Mouse (Mus musculus): ENCODE results near the gene Gpr179. TPM values are rescaled to one million over a fixed set of nuclear protein-coding genes. Genes with fewer than 3 reads are reported as not detected.

Gpr179 gene
- total and polyA plus RNA-seq, 2 experiments from 2014 or later, result 0.61 to 1.8 TPM

- ATAC-seq (peak; percentile 87), DNase-seq (ENCODE audit: low spot score) (peak; percentile 92)
- Histone ChIP-seq H3K27me3 (ENCODE audit: insufficient read depth, low read length) (no peaks in the 10 kb centered on the region), H3K9ac (replicated peaks; ENCODE audit: low read length) (peak overlapping the region; percentile 36), H3K27ac (peak overlapping the region; percentile 46; the same call in 1 of the 2 replicates), H3K4me2 (ENCODE audit: low read depth, low read length) (peak overlapping the region; percentile 66), H3K4me1 (ENCODE audit: insufficient read depth, low read length) (no peaks in the 10 kb centered on the region; the same call in 1 of the 2 replicates), H3K9me3 (ENCODE audit: low read length) (no peaks in the 10 kb centered on the region), H3K4me3 (ENCODE audit: low read length) (peak overlapping the region; percentile 28), H3K36me3 (ENCODE audit: insufficient read depth, low read length) (no peaks in the 10 kb centered on the region)
- WGBS, result under 1% methylated on average over 25 of the region's 25 CpGs
- peak; percentile 87 for TF ChIP-seq CTCF (IDR thresholded peaks at IDR 0.05; ENCODE audit: low read depth)
Observed at GRCm38 (mm10) chr11:97309911-97310571, 41.8 kb downstream of the Gpr179 start.

- H3K36me3 ChIP-seq (ENCODE audit: insufficient read depth, low read length), result no peaks in the 10 kb centered on the region
- peak overlapping the region; percentile 28 for H3K4me3 ChIP-seq (ENCODE audit: low read length)
- H3K9me3 ChIP-seq (ENCODE audit: low read length), result no peaks in the 10 kb centered on the region
- peak; percentile 44 for DNase-seq (ENCODE audit: low spot score)
- ATAC-seq, result no peak
- H3K4me2 ChIP-seq (ENCODE audit: low read depth, low read length), result peak overlapping the region; percentile 66
- H3K27me3 ChIP-seq (ENCODE audit: insufficient read depth, low read length), result no peaks in the 10 kb centered on the region
- 3% methylated on average over 9 of the region's 9 CpGs for WGBS
- TF ChIP-seq CTCF (IDR thresholded peaks at IDR 0.05; ENCODE audit: low read depth), result no peak
- H3K4me1 ChIP-seq (ENCODE audit: insufficient read depth, low read length), result no peaks in the 10 kb centered on the region; the same call in 1 of the 2 replicates
- H3K27ac ChIP-seq, result peak overlapping the region; percentile 46; the same call in 1 of the 2 replicates
- peak overlapping the region; percentile 36; the same call in 1 of the 2 replicates for H3K9ac ChIP-seq (replicated peaks; ENCODE audit: low read length)
Observed at GRCm38 (mm10) chr11:97309451-97309836, 42.4 kb downstream of the Gpr179 start.

GRCm38 (mm10) chr11:97308806-97309450 is 42.9 kb downstream of the Gpr179 start:
- Histone ChIP-seq H3K4me1 (ENCODE audit: insufficient read depth, low read length) (no peaks in the 10 kb centered on the region; the same call in 1 of the 2 replicates), H3K9me3 (ENCODE audit: low read length) (no peaks in the 10 kb centered on the region), H3K4me3 (ENCODE audit: low read length) (peak overlapping the region; percentile 28; the same call in 1 of the 2 replicates), H3K27me3 (ENCODE audit: insufficient read depth, low read length) (no peaks in the 10 kb centered on the region), H3K9ac (replicated peaks; ENCODE audit: low read length) (no peak overlapping the region; the same call in 1 of the 2 replicates), H3K4me2 (ENCODE audit: low read depth, low read length) (peak overlapping the region; percentile 66), H3K36me3 (ENCODE audit: insufficient read depth, low read length) (no peaks in the 10 kb centered on the region), H3K27ac (peak overlapping the region; percentile 46; the same call in 1 of the 2 replicates)
- TF ChIP-seq CTCF (IDR thresholded peaks at IDR 0.05; ENCODE audit: low read depth), result no peak
- no peak for DNase-seq (ENCODE audit: low spot score)
- WGBS, result 49% methylated on average over 3 of the region's 3 CpGs
- ATAC-seq, result no peak

GRCm38 (mm10) chr11:97307294-97308069 is 44.4 kb downstream of the Gpr179 start:
- Histone ChIP-seq H3K4me3 (ENCODE audit: low read length) (no peak overlapping the region), H3K4me2 (ENCODE audit: low read depth, low read length) (no peak overlapping the region), H3K36me3 (ENCODE audit: insufficient read depth, low read length) (no peaks in the 10 kb centered on the region), H3K9me3 (ENCODE audit: low read length) (no peaks in the 10 kb centered on the region), H3K9ac (replicated peaks; ENCODE audit: low read length) (no peak overlapping the region), H3K4me1 (ENCODE audit: insufficient read depth, low read length) (no peaks in the 10 kb centered on the region; the same call in 1 of the 2 replicates), H3K27ac (no peak overlapping the region), H3K27me3 (ENCODE audit: insufficient read depth, low read length) (no peaks in the 10 kb centered on the region)
- ATAC-seq (no peak), DNase-seq (ENCODE audit: low spot score) (no peak)
- no peak for TF ChIP-seq CTCF (IDR thresholded peaks at IDR 0.05; ENCODE audit: low read depth)
- WGBS, result 92% methylated on average over 11 of the region's 11 CpGs

GRCm38 (mm10) chr11:97304631-97305030 is 47.2 kb downstream of the Gpr179 start:
- no peak for DNase-seq (ENCODE audit: low spot score)
- no peak for TF ChIP-seq CTCF (IDR thresholded peaks at IDR 0.05; ENCODE audit: low read depth)
- H3K4me1 ChIP-seq (ENCODE audit: insufficient read depth, low read length), result no peaks in the 10 kb centered on the region; the same call in 1 of the 2 replicates

GRCm38 (mm10) chr11:97302231-97302781 is 49.6 kb downstream of the Gpr179 start:
- Histone ChIP-seq H3K4me1 (ENCODE audit: insufficient read depth, low read length) (no peaks in the 10 kb centered on the region), H3K9me3 (ENCODE audit: low read length) (no peaks in the 10 kb centered on the region), H3K4me2 (ENCODE audit: low read depth, low read length) (no peak overlapping the region), H3K9ac (replicated peaks; ENCODE audit: low read length) (no peak overlapping the region), H3K4me3 (ENCODE audit: low read length) (no peak overlapping the region), H3K36me3 (ENCODE audit: insufficient read depth, low read length) (no peaks in the 10 kb centered on the region), H3K27me3 (ENCODE audit: insufficient read depth, low read length) (no peaks in the 10 kb centered on the region), H3K27ac (0 out of 2 replicates have a peak overlapping the region, but pooled peaks have one; percentile 22)
- 25% methylated on average over 7 of the region's 7 CpGs for WGBS
- ATAC-seq, result peak; percentile 32; the same call in 1 of the 2 replicates
- no peak for TF ChIP-seq CTCF (IDR thresholded peaks at IDR 0.05; ENCODE audit: low read depth)
- DNase-seq (ENCODE audit: low spot score), result peak; percentile 52

More at GRCm38 (mm10) chr11:97304631-97305030, 47.2 kb downstream of the Gpr179 start:
- Histone ChIP-seq H3K36me3 (ENCODE audit: insufficient read depth, low read length) (no peaks in the 10 kb centered on the region), H3K27me3 (ENCODE audit: insufficient read depth, low read length) (no peaks in the 10 kb centered on the region), H3K4me3 (ENCODE audit: low read length) (no peak overlapping the region), H3K27ac (no peak overlapping the region), H3K9me3 (ENCODE audit: low read length) (no peaks in the 10 kb centered on the region), H3K4me2 (ENCODE audit: low read depth, low read length) (no peak overlapping the region), H3K9ac (replicated peaks; ENCODE audit: low read length) (no peak overlapping the region)
- 90% methylated on average over 5 of the region's 5 CpGs for WGBS
- ATAC-seq, result no peak
